Mouse (Mus musculus) E14TG2a.4 (cell line): ENCODE data around the gene Flywch1.

Experiments used
- CTCF ChIP-seq: conservative IDR thresholded peaks from 2 replicates; pipeline ENCODE4 v1.5.1; 2014; ENCODE audit warnings: low read length
- POU5F1 ChIP-seq: IDR thresholded peaks from 2 replicates; pipeline ENCODE4 v1.6.1; 2014; ENCODE audit warnings: low read length, borderline replicate concordance

DNA sequence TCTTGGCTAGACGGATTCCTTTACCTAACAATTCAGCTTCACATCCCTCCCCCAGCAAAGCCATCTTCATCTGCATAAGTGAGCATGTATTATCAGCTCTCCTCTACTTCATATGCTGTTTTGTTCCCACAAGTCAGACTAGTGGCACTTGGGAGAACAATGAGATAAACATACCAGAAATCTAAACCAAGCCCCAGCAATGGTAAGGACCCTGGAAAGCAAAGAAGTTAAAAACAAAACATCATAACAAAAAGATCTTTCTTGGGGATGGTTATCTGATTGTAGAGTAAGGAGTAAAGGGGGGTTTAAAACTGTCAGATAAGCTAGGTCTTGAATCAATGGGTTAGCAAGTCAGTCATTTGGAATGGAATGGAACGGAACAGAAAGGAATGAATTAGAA, 909 bp downstream of the Flywch1 start:
- TF ChIP-seq CTCF (no peak), POU5F1 (no peak)
